Mouse (Mus musculus) MEL (cell line): Measurements from ENCODE around the gene Herc4. TPM values are rescaled to one million over a fixed set of nuclear protein-coding genes. Genes with fewer than 3 reads are reported as not detected.

Experiments
- DNase-seq: peaks from one replicate; pipeline ENCODE4 v3.0.0; 2011; ENCODE audit warnings: low read depth, low spot score
- H3K27ac ChIP-seq: 2 replicates; pipeline ENCODE4 v1.5.1; 2012; ENCODE audit warnings: low read depth, mild to moderate bottlenecking, control low read depth, low read length, moderate library complexity; ENCODE audit not compliant: control insufficient read depth
- H3K27me3 ChIP-seq, 2 experiments: fragments of 150-350 bp in 1 of 2; sonication (generic) in 1 of 2; 2 replicates each; pipeline ENCODE4 v1.6.1; 2012; ENCODE audit warnings: low read length in 2 of 2, mild to moderate bottlenecking in 2 of 2, improper control_type of control experiment in 1 of 2, moderate library complexity in 1 of 2; ENCODE audit not compliant: insufficient read depth in 2 of 2, control insufficient read depth in 1 of 2
- H3K36me3 ChIP-seq, 2 experiments: 2 replicates each; pipeline ENCODE4 v1.6.1; 2012 to 2014; ENCODE audit warnings: low read length in 2 of 2, improper control_type of control experiment in 1 of 2, inconsistent platforms in 1 of 2, mild to moderate bottlenecking in 1 of 2; ENCODE audit not compliant: insufficient read depth in 2 of 2, control insufficient read depth in 1 of 2
- H3K4me1 ChIP-seq, 2 experiments: fragments of 150-350 bp in 1 of 2; sonication (generic) in 1 of 2; 2 replicates each; pipeline ENCODE4 v1.6.1; 2012; ENCODE audit warnings: low read length in 2 of 2, improper control_type of control experiment in 1 of 2, mild to moderate bottlenecking in 1 of 2; ENCODE audit not compliant: insufficient read depth in 2 of 2, control insufficient read depth in 1 of 2
- H3K4me3 ChIP-seq, 2 experiments: fragments of 150-350 bp in 1 of 2; sonication (generic) in 1 of 2; 2 replicates each; pipeline ENCODE4 v1.5.1; 2012; ENCODE audit warnings: low read depth in 2 of 2, low read length in 2 of 2, mild to moderate bottlenecking in 2 of 2, moderate library complexity in 2 of 2, control low read depth in 1 of 2, improper control_type of control experiment in 1 of 2; ENCODE audit not compliant: control insufficient read depth in 1 of 2, insufficient read depth in 1 of 2
- H3K79me2 ChIP-seq: 2 replicates; pipeline ENCODE4 v1.6.1; 2012; ENCODE audit warnings: mild to moderate bottlenecking, low read length, moderate library complexity; ENCODE audit not compliant: control insufficient read depth, poor library complexity, insufficient read depth
- H3K9ac ChIP-seq: 2 replicates; pipeline ENCODE4 v1.6.1; 2012; ENCODE audit warnings: low read depth, mild to moderate bottlenecking, control low read depth, low read length, moderate library complexity; ENCODE audit not compliant: control insufficient read depth, poor library complexity, severe bottlenecking
- H3K9me3 ChIP-seq: fragments of 150-350 bp; sonication (generic); replicated peaks from 2 replicates; pipeline ENCODE4 v1.6.1; 2012; ENCODE audit warnings: mild to moderate bottlenecking, low read length, improper control_type of control experiment, moderate library complexity; ENCODE audit not compliant: insufficient read depth
- BHLHE40 ChIP-seq: IDR thresholded peaks from 2 replicates; pipeline ENCODE4 v1.6.1; 2012; ENCODE audit warnings: low read depth, mild to moderate bottlenecking, inconsistent platforms, low read length, improper control_type of control experiment, borderline replicate concordance
- CHD1 ChIP-seq: IDR thresholded peaks from 2 replicates; pipeline ENCODE4 v1.6.1; 2012; ENCODE audit warnings: low read depth, mild to moderate bottlenecking, inconsistent platforms, low read length, improper control_type of control experiment
- E2F4 ChIP-seq: IDR thresholded peaks from 2 replicates; pipeline ENCODE4 v1.6.1; 2011; ENCODE audit warnings: low read depth, low read length, improper control_type of control experiment, borderline replicate concordance
- ELF1 ChIP-seq: IDR thresholded peaks from 2 replicates; pipeline ENCODE4 v1.6.1; 2014; ENCODE audit warnings: low read depth, mild to moderate bottlenecking, inconsistent platforms, low read length, improper control_type of control experiment, moderate library complexity
- EP300 ChIP-seq, 2 experiments: IDR thresholded peaks; 2 replicates each; pipeline ENCODE4 v1.6.1; 2011; ENCODE audit warnings: improper control_type of control experiment in 2 of 2, low read length in 2 of 2, low read depth in 1 of 2, mild to moderate bottlenecking in 1 of 2
- ETS1 ChIP-seq: IDR thresholded peaks from 2 replicates; pipeline ENCODE4 v1.6.1; 2012; ENCODE audit warnings: low read depth, mild to moderate bottlenecking, inconsistent platforms, low read length, improper control_type of control experiment, moderate library complexity
- HCFC1 ChIP-seq: IDR thresholded peaks from 2 replicates; pipeline ENCODE4 v1.6.1; 2012; ENCODE audit warnings: low read depth, mild to moderate bottlenecking, inconsistent platforms, low read length, improper control_type of control experiment, moderate library complexity
- JUND ChIP-seq: IDR thresholded peaks from 2 replicates; pipeline ENCODE4 v1.6.1; 2011; ENCODE audit warnings: low read depth, mild to moderate bottlenecking, improper control_type of control experiment, low read length
- MAFK ChIP-seq: IDR thresholded peaks from 2 replicates; pipeline ENCODE4 v1.6.1; 2011; ENCODE audit warnings: low read depth, mild to moderate bottlenecking, low read length, improper control_type of control experiment, borderline replicate concordance
- MAX ChIP-seq: IDR thresholded peaks from 2 replicates; pipeline ENCODE4 v1.6.1; 2011; ENCODE audit warnings: low read length, improper control_type of control experiment
- MEF2A ChIP-seq: IDR thresholded peaks from 2 replicates; pipeline ENCODE4 v1.6.1; 2014; ENCODE audit warnings: low read depth, mild to moderate bottlenecking, inconsistent platforms, low read length, improper control_type of control experiment; ENCODE audit not compliant: poor library complexity, insufficient replicate concordance, severe bottlenecking; ENCODE audit errors: extremely low read depth
- MXI1 ChIP-seq: IDR thresholded peaks from 2 replicates; pipeline ENCODE4 v1.6.1; 2011; ENCODE audit warnings: mild to moderate bottlenecking, low read depth, low read length, improper control_type of control experiment
- POLR2A ChIP-seq, 2 experiments: IDR thresholded peaks; 2 replicates each; pipeline ENCODE4 v1.6.1; 2011 to 2012; ENCODE audit warnings: low read length in 2 of 2, mild to moderate bottlenecking in 2 of 2, control low read depth in 1 of 2, improper control_type of control experiment in 1 of 2, low read depth in 1 of 2, moderate library complexity in 1 of 2; ENCODE audit not compliant: control insufficient read depth in 1 of 2, insufficient read depth in 1 of 2, poor library complexity in 1 of 2
- POLR2AphosphoS5 ChIP-seq: IDR thresholded peaks from 2 replicates; pipeline ENCODE4 v1.6.1; 2012; ENCODE audit warnings: low read depth, borderline replicate concordance, mild to moderate bottlenecking, inconsistent platforms, low read length, moderate library complexity, mixed read lengths
- RCOR1 ChIP-seq: IDR thresholded peaks from 2 replicates; pipeline ENCODE4 v1.6.1; 2012; ENCODE audit warnings: low read depth, mild to moderate bottlenecking, inconsistent platforms, low read length, improper control_type of control experiment
- TAL1 ChIP-seq: IDR thresholded peaks from 2 replicates; pipeline ENCODE4 v1.6.1; 2012; ENCODE audit warnings: mild to moderate bottlenecking, inconsistent platforms, low read length, moderate library complexity, mixed read lengths
- TCF12 ChIP-seq: IDR thresholded peaks from 2 replicates; pipeline ENCODE4 v1.6.1; 2014; ENCODE audit warnings: low read depth, mild to moderate bottlenecking, inconsistent platforms, low read length, improper control_type of control experiment, moderate library complexity
- USF1 ChIP-seq: IDR thresholded peaks from 2 replicates; pipeline ENCODE4 v1.6.1; 2014; ENCODE audit warnings: low read depth, mild to moderate bottlenecking, inconsistent platforms, low read length, improper control_type of control experiment, moderate library complexity
- USF2 ChIP-seq, 2 experiments: IDR thresholded peaks; 2 replicates each; pipeline ENCODE4 v1.6.1; 2011 to 2012; ENCODE audit warnings: improper control_type of control experiment in 2 of 2, low read length in 2 of 2, borderline replicate concordance in 1 of 2, inconsistent platforms in 1 of 2, low read depth in 1 of 2, mild to moderate bottlenecking in 1 of 2; ENCODE audit not compliant: insufficient read depth in 1 of 2
- ZC3H11A ChIP-seq: IDR thresholded peaks from 2 replicates; pipeline ENCODE4 v1.6.1; 2012; ENCODE audit warnings: low read depth, mild to moderate bottlenecking, inconsistent platforms, low read length, improper control_type of control experiment
- ZKSCAN1 ChIP-seq: IDR thresholded peaks from 2 replicates; pipeline ENCODE4 v1.6.1; 2012; ENCODE audit warnings: low read depth, mild to moderate bottlenecking, inconsistent platforms, low read length, improper control_type of control experiment, moderate library complexity
- polyA plus RNA-seq, 2 experiments: library from polyadenylated mRNA; stranded (reverse) in 1 of 2; unstranded in 1 of 2; fragments of >175 nt in 1 of 2; fragments of >200 nt in 1 of 2; gene quantifications; 2 replicates each; pipeline versions ENCODE4 v1.2.1 to v1.2.4; 2012; ENCODE audit warnings: low replicate concordance in 2 of 2, low read depth in 1 of 2; ENCODE audit not compliant: insufficient read length in 2 of 2, insufficient read depth in 1 of 2, missing spikeins in 1 of 2
- total RNA-seq: library from RNA; depleted of rRNA; stranded (reverse); fragments of 300-350 nt; gene quantifications from 2 replicates; pipeline ENCODE4 v1.2.3, GENCODE M21; 2012

Gene Herc4
- total and polyA plus RNA-seq, 3 experiments: 37.1 to 140 (median 57.1) TPM

- H3K36me3 ChIP-seq: no peaks in the 10 kb centered on the region
- TF ChIP-seq ZC3H11A: no peak
- TF ChIP-seq USF1: no peak
- TF ChIP-seq E2F4: no peak
- TF ChIP-seq MEF2A: no peak
- TF ChIP-seq POLR2A (IDR thresholded peaks at IDR 0.05; ENCODE audit: control insufficient read depth in 1 of 2, insufficient read depth in 1 of 2, low read depth in 1 of 2, low read length in 2 of 2, poor library complexity in 1 of 2): no peak
- TF ChIP-seq JUND: no peak
- TF ChIP-seq MXI1: no peak
- no peak for TF ChIP-seq ELF1
- no peak for TF ChIP-seq MAFK
- TF ChIP-seq TAL1: no peak
- no peak for TF ChIP-seq MAX
- TF ChIP-seq ZKSCAN1: no peak
- TF ChIP-seq EP300 (IDR thresholded peaks at IDR 0.05; ENCODE audit: low read depth in 1 of 2, low read length in 2 of 2): no peak
- DNase-seq: no peak
- H3K9me3 ChIP-seq: no peaks in the 10 kb centered on the region
- no peak overlapping the region for H3K4me3 ChIP-seq
- no peak overlapping the region for H3K27ac ChIP-seq
- no peaks in the 10 kb centered on the region for H3K27me3 ChIP-seq
- no peak overlapping the region for H3K9ac ChIP-seq
- H3K79me2 ChIP-seq: no peaks in the 10 kb centered on the region
- no peaks in the 10 kb centered on the region for H3K4me1 ChIP-seq
Measured at GRCm38 (mm10) chr10:63352111-63352510, 108.5 kb downstream of the Herc4 start.

- no peak for DNase-seq
- Histone ChIP-seq H3K4me1 (no peaks in the 10 kb centered on the region), H3K9ac (no peak overlapping the region), H3K9me3 (no peaks in the 10 kb centered on the region), H3K27me3 (no peaks in the 10 kb centered on the region), H3K4me3 (no peak overlapping the region), H3K36me3 (no peaks in the 10 kb centered on the region), H3K79me2 (no peaks in the 10 kb centered on the region), H3K27ac (no peak overlapping the region)
- no peak for TF ChIP-seq MAFK
- TF ChIP-seq MAX: no peak
- no peak for TF ChIP-seq RCOR1
- TF ChIP-seq HCFC1: no peak
- no peak for TF ChIP-seq ETS1
- TF ChIP-seq USF2 (IDR thresholded peaks at IDR 0.05; ENCODE audit: borderline replicate concordance in 1 of 2, insufficient read depth in 1 of 2, low read depth in 1 of 2, low read length in 2 of 2): no peak
- TF ChIP-seq POLR2AphosphoS5: no peak
- TF ChIP-seq USF1: no peak
- no peak for TF ChIP-seq BHLHE40
- no peak for TF ChIP-seq CHD1
- TF ChIP-seq ELF1: no peak
- no peak for TF ChIP-seq TCF12
Measured at GRCm38 (mm10) chr10:63360502-63360901, 116.9 kb downstream of the Herc4 start.
